Mouse (Mus musculus) adrenal gland (tissue): Measurements from ENCODE around the gene Casq2.

Experiments
- intact Hi-C: fragments of 180-260 bp; cut with DNase I; formaldehyde crosslinking; loops from one replicate; pipeline ENCODE4 v1.15.1; 2025

Casq2 gene

DNA sequence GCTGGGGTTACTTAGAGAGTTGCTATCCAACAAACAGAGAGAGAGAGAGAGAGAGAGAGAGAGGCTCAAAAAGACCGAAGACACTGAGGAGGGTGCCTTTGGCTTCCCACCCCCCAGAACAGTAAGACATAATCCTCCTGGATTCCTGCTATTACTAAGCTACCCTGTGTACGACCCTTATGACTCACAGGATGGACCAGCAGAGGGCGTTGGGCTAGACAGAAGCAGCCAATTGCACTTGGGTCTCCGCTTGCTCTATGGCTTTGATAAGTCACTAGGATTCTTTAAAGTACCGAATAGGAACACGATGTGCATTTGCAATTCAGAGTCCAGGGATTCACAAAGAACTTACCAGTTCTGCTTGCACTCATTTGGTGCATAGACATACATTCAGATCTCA, 44.3 kb downstream of the Casq2 start:
- intact Hi-C loops: loop anchor here (5.0 kb wide), 1 partner anchor 112 kb away; no protein-coding TSS in a partner anchor

DNA sequence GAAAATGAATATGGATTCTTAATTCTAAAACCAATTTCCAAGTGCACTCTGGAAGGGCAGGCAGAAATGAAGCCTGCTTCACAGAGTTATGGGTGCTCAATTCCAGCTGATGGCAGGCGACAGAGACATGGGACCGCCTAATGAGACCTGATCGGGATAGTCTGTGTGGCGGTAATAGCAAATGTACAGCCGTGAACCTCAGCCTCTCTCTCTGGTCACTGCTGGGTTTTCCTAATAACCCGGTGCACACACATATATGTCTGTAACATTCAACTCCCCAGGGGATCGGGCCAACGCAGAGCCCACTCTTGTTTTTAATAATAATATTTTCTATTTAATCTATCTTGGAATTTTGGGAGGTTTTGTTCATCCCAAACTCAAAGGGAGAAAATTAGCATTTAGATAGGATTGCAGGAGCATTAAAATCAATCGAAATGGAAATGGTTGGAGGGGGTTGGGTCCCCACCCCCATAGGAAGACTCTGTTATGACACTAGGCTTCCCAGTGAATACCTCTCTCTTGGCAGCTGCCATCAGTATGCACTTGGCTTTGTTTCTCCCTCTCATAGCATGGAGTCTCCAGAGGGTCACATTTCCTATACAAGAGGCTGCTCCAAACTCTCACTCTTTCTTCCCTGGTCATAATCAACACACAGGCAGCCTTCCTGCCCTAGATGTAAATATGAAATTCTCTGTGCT, 45.6 kb downstream of the Casq2 start:
- intact Hi-C loops: loop anchor here (5.0 kb wide), 1 partner anchor 111 kb away; no protein-coding TSS in a partner anchor

DNA sequence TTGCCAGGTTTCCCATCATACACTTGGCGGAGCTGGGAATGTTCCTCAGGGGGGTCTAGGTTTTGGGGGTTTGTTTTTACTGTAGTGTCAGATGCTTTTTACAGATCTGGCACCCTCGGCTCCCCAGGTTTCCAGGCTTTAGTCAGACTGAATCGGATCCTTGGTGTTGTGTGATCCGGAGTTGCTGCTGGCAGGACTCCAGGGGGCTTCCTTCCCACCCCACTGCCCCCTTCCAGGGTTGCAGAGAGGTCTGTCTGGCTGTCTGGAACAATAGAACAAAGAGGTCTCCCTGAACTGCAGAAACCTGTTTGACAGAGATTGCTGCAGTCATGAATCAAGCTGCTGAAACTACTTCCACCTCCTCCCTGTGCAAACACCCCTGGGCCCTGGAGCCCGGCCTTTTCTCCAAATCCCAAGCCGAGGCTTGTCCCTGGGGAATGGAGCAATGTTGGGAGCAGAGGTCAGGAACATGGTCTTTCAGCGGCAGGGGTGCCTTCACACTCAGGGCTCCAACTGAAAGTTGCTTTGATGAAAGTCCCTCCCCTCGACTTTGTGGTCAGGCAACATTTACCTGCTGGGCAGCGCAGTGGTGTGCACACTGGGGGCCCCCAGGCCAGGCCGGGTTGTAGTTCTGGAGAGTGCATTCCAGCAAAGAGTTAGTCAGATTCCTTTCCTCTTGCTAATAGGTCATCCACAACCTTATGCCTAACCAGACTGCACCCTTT, 49.3 kb downstream of the Casq2 start:
- intact Hi-C loops: no loop called here

DNA sequence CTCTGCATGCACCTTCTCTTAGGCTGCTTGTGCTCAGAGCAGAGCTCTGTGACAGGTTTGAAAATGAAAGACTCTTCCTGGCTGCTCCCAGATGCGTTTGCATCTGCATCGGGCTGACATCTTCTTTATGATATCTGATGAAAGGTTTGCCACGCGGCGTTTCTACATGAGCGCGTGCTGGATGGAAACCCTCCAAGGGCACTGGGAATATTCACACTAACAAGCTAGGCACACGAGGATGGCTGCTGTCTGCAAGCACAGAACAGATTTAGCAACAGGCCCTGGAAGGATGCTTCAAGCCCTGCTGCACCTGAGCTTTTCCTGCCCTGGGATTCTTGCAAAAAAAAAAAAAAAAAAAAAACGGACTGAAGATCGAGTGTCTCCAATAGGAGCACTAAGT, 50.9 kb downstream of the Casq2 start:
- intact Hi-C loops: no loop called here

DNA sequence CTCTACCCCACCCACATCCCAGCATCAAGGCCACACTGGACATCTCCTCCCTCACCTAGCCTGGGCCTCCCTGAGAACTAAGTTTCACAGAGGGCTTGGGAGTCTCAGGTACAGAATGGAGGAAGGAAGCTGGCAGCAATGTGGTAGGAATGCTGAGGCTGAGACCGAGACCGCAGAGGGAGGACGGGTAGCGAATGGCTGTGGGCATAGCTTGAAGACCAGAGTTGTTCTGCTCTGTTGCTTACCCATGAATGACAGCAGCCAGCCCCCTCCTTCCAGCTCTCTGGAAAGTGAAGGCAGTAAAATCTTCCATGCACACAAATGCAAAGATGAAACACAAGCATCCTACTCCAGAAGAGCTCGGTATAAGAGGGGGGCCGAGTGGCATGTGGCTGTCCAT, 52.7 kb downstream of the Casq2 start:
- intact Hi-C loops: no loop called here

DNA sequence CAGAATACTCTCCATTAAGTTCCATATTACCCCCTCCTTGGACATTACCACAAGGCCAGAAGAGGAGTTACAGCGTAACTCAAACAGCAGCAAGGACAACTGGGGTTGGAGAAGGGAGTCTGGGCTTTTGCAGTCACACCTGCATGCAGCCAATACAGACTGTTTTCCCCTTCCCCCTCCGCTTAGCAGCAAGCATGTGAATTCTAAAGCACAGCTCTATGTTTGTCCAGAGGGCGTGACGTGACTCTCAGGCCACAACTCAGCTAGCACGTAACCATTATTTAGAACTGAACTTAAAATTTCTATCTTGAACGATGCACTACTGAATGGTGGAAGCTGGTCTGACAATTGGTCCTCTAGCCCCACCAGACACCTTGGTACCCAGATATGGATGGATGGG, 54.4 kb downstream of the Casq2 start:
- intact Hi-C loops: no loop called here

DNA sequence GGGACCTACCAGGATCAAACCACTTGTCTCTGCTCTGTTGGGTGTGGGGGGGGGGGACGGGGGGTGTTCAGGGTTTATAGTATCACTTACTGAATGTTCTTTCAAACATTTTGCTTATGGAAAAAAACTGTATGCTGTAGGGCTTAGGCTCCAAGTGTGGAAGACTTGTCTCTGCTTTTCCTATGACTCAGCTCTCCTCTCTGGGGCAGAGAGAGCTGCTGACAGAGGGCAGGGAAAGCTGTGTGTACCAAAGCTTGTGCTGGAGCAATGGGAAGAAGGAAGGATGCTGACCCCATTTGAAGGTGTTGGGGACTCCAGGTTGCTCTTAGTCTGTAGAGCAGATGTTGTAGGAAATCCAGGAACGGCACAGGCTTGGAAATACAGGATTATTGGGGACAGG, 55.2 kb downstream of the Casq2 start:
- intact Hi-C loops: no loop called here

DNA sequence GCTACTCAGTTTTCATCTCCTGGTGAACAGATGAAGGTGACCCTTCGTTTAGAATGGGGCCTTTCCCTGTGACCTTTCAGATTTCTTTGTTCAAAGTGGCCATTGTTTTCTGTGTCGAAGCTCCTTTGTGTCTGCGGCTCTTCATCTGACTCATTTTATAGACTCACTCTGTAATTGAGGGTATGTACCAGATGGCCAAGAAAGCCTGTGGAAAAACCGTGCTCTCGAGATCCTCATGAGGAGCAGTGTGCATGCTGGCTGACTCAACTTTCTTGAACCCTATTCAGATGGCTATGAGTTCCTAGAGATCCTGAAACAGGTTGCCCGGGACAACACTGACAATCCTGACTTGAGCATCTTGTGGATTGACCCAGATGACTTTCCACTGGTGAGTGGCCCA, 55.7 kb downstream of the Casq2 start:
- intact Hi-C loops: no loop called here

DNA sequence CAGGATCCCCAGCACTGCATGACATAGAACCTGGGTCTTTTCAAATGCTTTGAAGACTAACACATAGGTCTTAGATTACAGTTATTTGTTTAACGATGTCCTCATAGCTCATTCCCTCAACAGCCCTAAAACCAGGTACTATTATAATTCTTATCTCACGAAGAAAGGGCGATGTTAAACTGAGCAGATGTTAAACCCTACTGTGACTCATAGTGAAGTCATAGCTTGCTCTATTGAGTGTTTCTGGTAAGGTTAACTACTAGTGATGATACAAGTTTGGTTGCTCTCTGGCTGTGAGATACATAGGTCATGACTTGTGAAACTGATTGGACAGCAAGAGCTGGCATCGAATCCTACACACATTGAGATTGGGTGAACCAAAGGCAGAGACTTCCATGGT, 56.7 kb downstream of the Casq2 start:
- intact Hi-C loops: no loop called here

DNA sequence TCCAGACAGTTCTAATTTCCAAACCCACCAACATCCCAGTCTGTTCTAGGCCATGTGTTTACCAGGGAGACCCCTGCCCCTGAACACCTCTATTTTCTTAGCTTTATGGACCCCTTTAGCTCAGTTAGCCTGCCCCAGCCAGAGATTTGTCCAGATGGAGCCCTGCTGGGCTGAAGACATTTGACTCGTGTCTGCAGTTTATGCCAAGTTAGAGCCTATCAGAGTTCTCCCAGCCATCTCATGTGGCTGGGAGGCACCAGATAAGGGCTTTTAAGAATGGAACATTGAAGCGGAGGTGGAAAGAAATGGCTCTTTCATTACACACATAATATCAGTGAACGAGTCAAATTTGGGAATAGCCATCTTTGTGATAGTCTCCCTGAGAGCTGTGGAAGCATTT, 57.3 kb downstream of the Casq2 start:
- intact Hi-C loops: no loop called here

DNA sequence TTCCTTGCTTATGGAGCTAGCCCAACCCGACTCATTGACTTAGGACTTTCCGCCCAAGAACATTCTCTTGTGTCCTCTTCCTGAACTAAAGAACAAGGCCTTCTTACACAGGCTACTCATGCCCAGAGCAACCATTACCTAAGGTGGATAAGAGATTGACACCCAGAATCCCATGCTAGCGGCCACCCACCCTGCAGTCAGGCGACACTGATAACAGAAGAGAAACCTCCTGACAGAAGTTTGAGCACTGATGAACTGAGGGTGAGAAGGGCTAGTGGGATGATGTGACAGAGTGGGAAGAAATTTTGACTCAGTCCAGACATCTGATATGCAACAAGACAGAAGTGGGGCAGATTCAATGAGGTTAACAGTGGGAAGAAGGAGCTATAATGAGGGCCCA, 58.2 kb downstream of the Casq2 start:
- intact Hi-C loops: no loop called here

DNA sequence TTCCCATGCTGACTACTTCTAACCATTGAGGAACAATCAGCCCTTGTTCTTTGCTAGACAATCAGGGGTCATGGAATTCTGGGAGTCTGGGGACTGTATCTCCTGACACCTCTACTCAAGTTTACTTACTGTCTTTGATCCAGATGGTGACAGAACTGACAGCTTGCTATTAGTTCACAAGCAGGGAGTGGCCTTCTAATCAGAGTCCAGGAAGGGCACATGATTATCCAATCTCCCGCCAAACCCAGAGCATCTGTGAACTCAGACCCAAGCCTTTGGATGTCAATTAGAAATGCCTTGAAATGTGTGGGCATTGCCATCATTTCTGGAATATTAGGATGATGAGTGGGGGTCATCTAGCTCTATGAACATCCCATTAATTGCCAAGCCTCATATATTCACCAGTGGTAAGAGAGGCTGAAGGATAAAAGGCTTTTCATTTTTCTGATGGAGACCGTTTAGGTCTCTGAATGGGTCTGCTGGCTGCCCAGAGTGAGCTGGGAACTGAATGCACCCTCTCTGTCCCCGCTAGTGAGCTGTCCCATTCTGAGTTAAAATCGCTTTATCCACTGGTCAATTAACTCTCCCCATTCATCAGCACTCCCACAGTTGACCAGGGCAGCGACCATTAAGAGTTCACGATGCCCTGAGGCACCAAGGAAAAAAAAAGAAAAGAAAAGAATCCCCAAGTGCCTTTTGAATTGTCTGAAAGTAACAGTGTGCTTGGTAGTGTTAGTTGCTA, 59.6 kb downstream of the Casq2 start:
- intact Hi-C loops: no loop called here

DNA sequence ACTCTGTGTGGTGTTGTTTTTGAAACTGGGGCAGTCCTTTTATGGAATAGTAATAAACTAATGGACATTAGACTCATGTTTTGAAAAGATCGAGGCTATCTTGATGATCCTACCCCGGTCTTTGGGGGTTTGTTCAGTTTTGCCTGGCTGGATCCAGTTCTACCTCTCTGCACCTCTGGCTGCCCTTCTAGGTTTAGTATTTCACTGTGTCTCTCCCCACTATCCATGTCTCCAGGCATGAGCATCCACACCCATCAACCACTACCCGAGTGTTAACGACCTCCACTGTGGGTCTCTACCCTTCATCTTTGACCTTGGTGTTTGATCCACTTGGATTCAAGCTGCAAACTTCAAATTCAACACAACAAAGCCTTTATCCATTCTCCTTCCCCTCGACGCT, 60.2 kb downstream of the Casq2 start:
- intact Hi-C loops: no loop called here

DNA sequence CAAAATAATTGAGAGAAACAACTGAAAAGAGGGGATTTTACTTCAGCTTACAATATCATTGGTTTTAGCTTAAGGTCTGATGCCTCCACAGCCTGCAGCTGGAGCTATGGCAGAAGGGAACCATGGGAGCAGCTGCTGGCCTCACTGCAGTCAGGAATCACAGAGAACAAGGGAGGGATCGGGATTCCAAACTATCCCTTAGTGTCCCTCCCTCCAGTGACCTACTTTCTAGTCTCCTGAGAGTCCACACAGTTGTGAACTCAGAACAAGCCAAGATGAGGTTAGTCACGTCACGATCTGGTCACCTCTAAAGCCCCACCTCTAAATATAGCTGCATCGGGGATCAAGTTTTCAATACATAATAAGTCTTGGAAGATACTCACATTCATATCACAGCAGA, 61.0 kb downstream of the Casq2 start:
- intact Hi-C loops: no loop called here

DNA sequence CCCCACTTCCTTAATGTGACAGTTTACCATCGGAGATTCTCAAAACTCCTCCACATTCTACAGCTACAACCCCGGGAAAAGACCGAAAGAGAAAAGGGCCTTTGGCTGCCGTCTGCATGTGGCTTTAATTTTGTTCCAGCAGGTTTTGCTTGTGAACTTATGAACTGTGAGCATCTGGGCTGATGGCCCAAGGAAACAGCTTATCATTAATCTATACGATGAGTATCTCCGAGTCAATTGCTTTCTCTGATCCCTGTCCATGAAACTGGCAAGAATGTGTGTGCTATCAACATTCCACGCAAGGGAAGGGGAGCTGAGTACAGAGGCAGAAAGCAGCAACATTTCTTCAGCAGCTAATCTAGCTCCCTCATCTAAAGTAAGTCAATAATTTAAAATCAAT, 63.7 kb downstream of the Casq2 start:
- intact Hi-C loops: no loop called here

DNA sequence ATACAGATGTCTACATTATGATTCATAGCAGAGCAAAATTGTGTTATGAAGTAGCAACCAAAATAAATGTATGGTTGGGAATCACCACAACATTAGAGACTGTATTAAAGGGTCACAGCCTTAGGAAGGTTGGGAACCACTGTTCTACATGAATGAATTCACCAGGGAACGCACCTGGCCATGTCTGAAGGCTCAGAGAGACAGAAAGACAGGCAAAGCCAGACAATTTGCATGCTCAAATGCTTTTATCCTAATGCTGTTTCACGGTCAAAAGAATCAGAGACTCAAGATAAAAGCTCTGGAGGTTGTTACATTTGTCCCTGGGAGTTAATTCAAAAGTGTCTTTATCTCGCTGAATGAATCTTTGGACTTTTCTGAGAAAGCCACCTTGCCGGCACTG, 65.6 kb downstream of the Casq2 start:
- intact Hi-C loops: no loop called here

DNA sequence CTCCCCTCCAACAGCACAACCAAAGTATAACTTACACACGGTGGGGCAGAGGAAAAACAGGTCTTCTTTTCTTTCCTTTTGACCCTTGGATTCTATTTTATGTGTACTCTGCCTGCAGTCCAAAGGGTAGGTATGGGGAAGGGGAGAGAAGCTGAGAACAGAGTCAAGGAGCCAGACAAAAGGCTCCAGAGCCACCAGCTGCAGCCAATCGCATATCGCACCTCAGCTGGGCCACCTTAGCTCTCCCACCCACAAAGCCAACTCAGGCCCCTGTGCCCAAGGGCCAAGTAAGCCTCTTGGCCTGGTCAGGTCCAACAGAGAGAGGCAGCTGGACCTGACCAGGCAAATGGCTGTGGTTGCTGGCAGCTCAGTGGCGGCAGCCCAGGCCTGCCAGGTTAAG, 66.3 kb downstream of the Casq2 start:
- intact Hi-C loops: no loop called here

DNA sequence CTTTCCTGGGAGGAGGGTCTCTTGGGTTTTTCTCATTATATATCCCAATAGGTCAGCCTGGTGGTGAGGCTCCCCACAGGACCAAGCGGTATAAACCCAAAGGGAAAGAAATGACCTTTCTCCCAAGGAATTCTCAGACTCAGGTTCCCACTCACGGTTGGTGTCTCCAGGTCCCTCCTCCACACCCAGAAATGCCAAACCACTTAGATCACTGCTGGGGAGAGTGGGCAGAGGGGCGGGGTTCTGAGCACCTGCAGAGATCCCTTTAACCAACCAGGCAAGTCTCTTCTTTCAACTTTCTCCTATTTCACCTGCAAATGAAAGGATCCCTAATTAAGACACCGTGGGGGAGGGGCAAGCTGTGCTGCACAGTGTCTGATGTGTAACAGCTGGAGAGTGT, 66.7 kb downstream of the Casq2 start:
- intact Hi-C loops: no loop called here

DNA sequence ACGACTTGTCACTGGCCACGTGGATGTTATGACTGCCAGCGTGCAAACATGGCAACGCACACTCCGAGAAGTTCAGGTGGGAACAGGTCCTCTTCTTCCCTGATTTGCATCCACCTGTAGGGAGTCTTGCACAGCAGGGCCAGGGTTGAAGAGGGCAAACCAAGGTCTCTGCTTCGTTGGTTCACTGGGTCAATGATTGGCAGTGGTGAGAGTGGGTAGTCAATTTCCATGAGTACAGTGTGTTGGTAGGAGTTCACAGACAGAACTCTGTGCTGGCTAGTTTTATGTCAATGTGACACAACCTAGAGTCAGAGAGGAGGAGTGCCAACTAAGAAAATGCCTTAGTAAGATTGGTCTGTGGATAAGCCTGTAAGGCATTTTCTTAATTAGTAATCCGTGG, 67.9 kb downstream of the Casq2 start:
- intact Hi-C loops: no loop called here

DNA sequence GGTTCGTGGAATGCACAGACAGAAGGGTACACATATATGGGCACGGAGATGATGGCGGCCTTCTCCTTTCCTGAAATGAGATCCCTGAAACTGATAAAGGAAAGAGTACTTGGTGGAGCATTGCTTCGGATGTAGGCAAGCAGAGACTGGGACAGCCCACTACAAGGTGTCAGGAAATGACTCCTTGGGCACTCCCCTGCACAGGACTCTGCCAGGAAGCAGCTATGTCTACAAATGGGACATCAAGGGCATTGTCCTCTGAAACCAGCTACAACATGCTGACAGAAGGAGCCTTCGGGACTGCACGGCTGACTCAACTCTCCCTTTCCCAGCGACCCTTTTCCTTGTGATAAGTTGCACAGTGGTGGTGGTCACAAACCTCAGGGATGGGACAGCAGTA, 70.5 kb downstream of the Casq2 start:
- intact Hi-C loops: loop anchor here (5.0 kb wide), 1 partner anchor 46 kb away; the partner anchor contains the start of gene Vangl1

DNA sequence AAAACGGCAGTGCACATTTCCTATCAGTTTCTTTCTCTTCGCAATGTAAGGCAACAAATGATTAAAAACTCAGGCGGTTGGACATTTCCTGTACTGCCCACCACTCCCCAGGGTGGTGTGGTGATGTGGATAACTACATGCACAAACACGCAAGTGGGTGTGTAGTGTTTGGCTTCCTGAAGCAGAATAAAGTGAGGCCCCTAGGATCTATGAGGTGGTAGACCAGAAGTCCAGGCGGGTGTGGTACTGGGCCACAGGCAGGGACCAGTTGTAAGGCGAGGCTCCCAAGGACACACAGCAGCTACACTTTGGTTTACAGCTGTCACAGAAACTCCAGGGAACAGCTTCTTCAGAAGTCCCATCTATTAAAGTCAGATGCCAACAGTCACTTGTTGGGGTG, 71.4 kb downstream of the Casq2 start:
- intact Hi-C loops: loop anchor here (5.0 kb wide), 1 partner anchor 45 kb away; the partner anchor contains the start of gene Vangl1

DNA sequence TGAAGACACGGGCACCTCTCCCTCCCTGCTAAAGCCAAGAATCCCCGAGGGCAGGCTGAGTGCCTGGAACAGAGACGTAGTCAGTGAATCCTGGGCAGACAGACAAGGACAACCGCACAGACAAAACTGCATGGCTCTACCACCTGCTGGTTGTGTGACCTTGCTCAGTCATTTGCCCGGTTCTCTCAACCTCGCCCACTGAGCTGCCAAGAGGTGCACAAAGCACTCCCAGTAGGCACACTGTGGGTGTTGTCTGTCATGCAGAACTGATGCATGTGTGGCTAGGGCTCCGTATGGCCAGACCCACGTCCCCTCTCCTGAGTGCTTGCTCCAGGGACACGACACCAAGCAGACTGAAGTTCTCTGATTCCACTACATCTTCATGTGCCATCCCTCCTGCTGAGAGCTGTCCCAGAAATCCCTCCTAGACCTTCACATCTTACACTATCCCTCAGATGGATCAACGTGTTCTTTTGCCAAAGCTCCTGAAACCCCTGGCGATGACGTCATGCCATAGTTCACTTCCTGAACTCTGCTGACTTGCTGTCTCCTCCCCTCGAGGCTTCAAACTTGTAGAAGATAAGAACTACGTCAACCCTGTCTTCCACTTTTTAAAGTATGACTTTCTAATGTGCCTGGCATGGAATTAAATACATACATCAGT, 72.7 kb downstream of the Casq2 start:
- intact Hi-C loops: loop anchor here (5.0 kb wide), 1 partner anchor 43 kb away; the partner anchor contains the start of gene Vangl1
